Mouse (Mus musculus) neutrophil, adult 5-6 weeks (primary cell): Measurements from ENCODE around the gene 1190005I06Rik. TPM values are rescaled to one million over a fixed set of nuclear protein-coding genes. Genes with fewer than 3 reads are reported as not detected.
A peak's percentile ranks its signal among the peaks of the same experiment; 100 is the strongest.

Source experiments
- ATAC-seq: fragments of 151-379, 151-347 bp; 2 replicates; pipeline ENCODE4 v1.8.0; 2017; ENCODE audit warnings: mild to moderate bottlenecking, moderate TSS enrichment; ENCODE audit not compliant: insufficient number of reproducible peaks, poor library complexity, low FRiP score, severe bottlenecking; ENCODE audit errors: extremely low read depth
- total RNA-seq: library from RNA; stranded (forward); fragments of 200-1000 nt; gene quantifications from 2 replicates; pipeline ENCODE4 v1.2.3, GENCODE M21; 2017

1190005I06Rik gene
- total RNA-seq, 1 experiment from 2014 or later, result not detected

- peak; percentile 95 for ATAC-seq
These were observed 58.3 kb downstream of the 1190005I06Rik start, which contains the start of gene Gins2 for GRCm38 (mm10) chr8:120588908-120589771. Gene Gins2, minus strand, starts transcription at chr8:120589304.

GRCm38 (mm10) chr8:120585521-120585920 lies 61.9 kb downstream of the 1190005I06Rik start:
- no peak for ATAC-seq

GRCm38 (mm10) chr8:120581811-120582210 lies 65.6 kb downstream of the 1190005I06Rik start:
- no peak for ATAC-seq

GRCm38 (mm10) chr8:120581329-120581728 lies 66.1 kb downstream of the 1190005I06Rik start:
- ATAC-seq, result no peak

- no peak for ATAC-seq
These were observed 67.0 kb downstream of the 1190005I06Rik start for GRCm38 (mm10) chr8:120580336-120581000.

GRCm38 (mm10) chr8:120577821-120578220 lies 69.6 kb downstream of the 1190005I06Rik start:
- ATAC-seq, result no peak

GRCm38 (mm10) chr8:120575801-120576200 lies 71.6 kb downstream of the 1190005I06Rik start:
- no peak for ATAC-seq

GRCm38 (mm10) chr8:120574941-120575340 lies 72.5 kb downstream of the 1190005I06Rik start:
- no peak for ATAC-seq

- no peak for ATAC-seq
These were observed 73.6 kb downstream of the 1190005I06Rik start for GRCm38 (mm10) chr8:120573866-120574265.

- peak; percentile 53 for ATAC-seq
These were observed 74.9 kb downstream of the 1190005I06Rik start for GRCm38 (mm10) chr8:120572534-120572933.

- ATAC-seq, result no peak
These were observed 75.9 kb downstream of the 1190005I06Rik start for GRCm38 (mm10) chr8:120571561-120571960.

- ATAC-seq, result peak; percentile 48
These were observed 77.3 kb downstream of the 1190005I06Rik start for GRCm38 (mm10) chr8:120569939-120570715.

GRCm38 (mm10) chr8:120569123-120569522 lies 78.3 kb downstream of the 1190005I06Rik start:
- no peak for ATAC-seq

GRCm38 (mm10) chr8:120568164-120568798 lies 79.2 kb downstream of the 1190005I06Rik start:
- ATAC-seq, result no peak

GRCm38 (mm10) chr8:120567731-120568130 lies 79.7 kb downstream of the 1190005I06Rik start:
- ATAC-seq, result no peak

GRCm38 (mm10) chr8:120566681-120567080 lies 80.8 kb downstream of the 1190005I06Rik start:
- no peak for ATAC-seq

- ATAC-seq, result no peak
These were observed 82.2 kb downstream of the 1190005I06Rik start for GRCm38 (mm10) chr8:120565151-120565711.
